Mouse (Mus musculus): ENCODE measurements at regions not wholly inside any gene's neighbourhood (a gene's known extent, or its start where the extent isn't known, plus 50 kb on each side); places are given as distances from the start of the nearest gene placed in this dataset.

GRCm38 (mm10) chr3:133726831-133727230 is 181.9 kb upstream of the Tet2 start:
- TF ChIP-seq POLR2A (IDR thresholded peaks at IDR 0.05; ENCODE audit: insufficient read depth, low read depth, low read length): no peak
- TF ChIP-seq CTCF (IDR thresholded peaks at IDR 0.05; ENCODE audit: insufficient read depth, low read depth, low read length): no peak

Data from olfactory bulb, adult 2 months (tissue).